Mouse (Mus musculus) ovary, postnatal 36 days (tissue): ENCODE results near the gene Dpy19l3.

Experiments
- DNase-seq: peaks from one replicate; pipeline ENCODE4 v3.0.0; 2022; ENCODE audit warnings: low spot score, mixed read lengths

Gene Dpy19l3

DNA sequence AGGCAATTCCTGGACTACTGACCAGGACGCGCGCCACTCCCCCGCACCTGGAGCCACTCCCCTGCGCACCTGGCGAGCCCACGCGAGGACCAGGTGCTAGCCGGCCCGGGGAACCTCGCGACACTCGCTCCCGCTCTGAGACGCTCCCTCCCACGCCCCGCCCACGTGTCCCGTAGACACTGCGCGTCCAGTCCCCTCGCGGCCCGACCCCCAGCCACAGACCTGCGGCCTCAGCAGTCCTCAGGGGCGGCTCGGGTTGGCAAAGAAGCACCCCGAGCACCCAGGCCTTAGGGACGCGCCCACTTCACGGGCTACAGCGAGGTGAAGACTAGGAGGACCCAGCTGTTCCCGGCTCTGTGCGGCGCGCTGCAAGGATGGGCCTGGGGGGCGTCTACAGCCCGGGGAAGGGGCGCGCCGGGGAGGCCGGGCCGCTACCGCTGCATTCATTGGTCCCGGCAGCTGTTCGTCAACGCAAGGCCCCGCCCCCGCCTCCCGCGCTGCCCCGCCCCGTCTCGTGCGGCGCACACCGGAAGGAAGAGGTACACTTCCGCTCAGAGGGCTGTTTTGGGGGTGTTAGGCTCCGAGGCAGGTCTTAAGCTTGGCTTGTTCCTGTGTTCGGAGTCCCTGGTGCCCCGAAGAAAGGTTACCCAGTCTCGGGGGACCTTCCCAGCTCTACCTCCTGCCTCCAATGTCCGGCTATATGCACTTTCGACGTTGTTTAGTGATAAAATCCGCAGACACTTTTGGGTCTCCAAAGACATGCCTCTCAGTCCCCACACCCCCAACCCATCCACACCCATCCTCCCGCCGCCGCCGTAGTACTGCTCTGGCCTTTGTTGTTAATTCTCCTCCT, at the start of gene Dpy19l3:
Gene Dpy19l3 (minus strand): TSS at position 422 of the 853 bp plus-strand sequence.
- DNase-seq, result peak; percentile 93

DNA sequence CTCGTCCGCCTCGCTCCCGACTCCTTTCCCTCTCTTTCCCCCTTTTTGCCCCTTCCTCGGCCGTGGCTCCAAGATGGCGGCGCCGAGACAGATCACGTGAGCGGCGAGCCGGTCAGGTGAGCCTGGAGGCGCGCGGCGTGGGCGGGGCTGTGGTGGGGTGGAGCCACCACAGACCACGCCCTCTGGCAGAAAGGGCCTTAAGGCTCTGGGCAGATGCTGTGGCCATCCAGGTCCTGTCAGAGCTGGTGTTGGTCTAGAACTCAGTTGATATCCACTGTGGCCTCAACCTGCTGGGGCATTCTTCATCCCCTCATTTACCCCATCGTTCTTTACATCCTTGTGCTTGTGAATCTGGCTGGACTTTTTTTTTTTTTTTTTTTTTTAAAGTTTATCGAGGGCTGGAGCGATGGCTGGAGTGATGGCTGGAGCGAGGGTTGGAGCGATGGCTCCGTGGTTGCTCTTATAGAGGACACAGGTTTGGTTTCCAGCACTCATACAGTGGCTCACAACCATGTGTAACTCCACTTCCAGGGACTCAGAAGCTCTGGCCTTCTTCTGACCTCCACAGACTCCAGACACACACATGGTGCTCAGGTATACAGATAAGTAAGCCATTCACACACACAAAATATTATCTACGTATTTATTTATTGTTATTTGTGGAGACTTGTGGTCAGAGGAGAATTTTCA, 48.8 kb upstream of the Dpy19l3 start, which contains the start of gene Zfp507:
Gene Zfp507 (minus strand): TSS at position 98 of the 690 bp plus-strand sequence.
- peak; percentile 88 for DNase-seq

DNA sequence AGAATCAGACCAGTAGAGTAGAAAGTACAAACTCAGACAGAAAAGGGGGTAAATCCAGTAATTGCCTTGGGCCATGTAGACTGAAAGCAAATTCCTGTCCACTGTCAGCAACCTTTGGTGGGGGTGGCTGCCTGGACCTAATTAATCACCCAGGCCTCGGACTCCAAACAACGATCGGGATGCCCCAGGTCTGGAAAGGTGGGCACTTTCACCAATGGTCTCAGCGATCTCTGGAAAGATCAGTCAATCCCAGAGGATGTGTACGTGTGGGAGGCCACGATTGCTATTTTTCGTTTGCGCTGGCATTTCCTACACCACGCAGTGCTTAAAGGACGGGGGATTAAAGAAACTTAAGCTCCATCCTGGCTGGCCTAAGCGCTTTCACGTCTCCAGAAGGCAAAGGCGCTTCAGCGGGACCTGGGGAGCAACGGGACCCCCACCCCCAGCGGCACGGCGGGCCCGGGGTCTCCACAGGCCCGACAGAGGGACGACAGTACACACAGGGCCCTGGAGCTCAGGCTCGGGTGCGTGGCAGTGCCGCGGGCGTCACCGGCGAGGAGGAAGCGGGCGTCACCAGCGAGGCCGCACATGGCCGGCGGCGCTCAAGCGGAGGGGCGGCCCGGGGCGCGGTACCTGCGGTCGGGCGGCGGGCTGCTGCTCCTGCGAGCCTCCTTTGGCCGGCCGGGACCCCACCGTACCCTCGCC, 48.1 kb upstream of the Dpy19l3 start:
- DNase-seq, result no peak

DNA sequence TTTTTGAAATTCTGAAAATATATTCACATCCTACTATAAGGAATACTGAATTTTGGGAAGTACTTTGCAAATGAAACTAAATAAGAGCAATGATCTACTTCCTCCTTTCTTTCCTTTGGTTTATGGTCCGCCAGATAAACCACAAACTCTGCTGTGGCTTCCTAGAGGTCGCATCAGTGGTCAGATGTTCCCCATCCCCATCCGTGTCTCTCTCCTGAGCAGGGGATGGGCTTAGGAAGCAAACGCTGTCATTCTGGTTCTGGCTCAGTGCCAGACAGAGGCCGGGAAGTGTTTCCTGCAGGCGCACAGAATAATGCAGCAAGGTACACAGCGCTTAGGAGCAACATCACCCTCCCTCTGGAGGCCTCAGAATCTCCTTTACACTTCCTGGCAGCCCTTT, 41.9 kb upstream of the Dpy19l3 start:
- DNase-seq, result no peak

DNA sequence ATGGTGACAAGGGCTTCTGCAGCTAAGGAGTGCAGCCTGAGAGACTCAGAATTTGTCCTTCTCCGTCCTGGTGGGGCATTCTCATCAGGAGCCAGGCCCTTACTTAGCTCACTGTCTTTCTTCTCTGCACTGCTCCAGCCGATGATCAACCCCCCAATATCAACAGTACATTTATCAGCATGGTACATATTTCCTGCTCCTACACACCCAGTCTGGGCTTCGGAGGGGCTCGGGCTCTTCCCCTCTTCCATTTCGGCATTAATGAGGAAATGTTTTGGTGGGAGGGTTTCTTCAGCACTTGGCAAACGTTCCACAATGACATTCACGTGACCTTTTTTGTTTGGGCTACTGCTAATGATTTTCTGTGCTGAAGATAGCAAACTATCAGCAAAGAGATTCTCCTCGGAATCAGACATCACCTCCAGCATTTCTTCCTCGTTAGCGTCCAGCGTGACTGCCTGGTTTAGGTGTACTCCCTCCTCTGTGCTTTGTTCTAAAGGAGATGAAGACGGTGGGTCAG, 40.0 kb upstream of the Dpy19l3 start:
- DNase-seq, result no peak

DNA sequence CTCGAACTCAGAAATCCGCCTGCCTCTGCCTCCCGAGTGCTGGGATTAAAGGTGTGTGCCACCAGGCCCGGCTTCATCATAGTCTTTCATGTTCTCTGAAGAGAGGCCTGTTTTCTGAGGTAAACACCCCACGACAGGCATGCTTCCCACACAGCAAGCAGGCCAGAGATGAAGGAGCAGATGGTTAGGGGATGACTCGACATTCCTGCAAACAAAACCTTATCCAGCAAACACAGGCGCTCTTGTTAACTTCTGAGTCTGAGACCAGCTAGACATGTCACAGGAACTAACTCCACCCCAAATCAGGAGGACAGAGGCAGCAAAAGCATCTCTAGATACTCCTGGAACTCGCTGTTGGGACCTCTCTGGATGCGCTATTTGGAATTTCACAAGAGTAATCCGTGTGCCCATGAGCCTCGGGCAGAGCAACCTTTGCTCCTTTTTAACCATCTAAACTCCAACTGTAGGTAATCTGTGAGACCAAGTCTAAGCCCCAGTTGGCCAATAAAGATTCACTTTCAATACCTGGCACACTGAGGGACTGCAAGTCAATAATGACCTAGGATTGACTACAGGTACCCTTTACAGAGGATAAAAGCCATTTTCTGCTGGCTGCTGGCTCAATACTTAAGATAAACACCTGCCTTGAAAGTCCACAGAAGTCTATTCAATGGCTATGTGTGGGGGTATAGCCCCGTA, 38.0 kb upstream of the Dpy19l3 start:
- DNase-seq, result no peak

DNA sequence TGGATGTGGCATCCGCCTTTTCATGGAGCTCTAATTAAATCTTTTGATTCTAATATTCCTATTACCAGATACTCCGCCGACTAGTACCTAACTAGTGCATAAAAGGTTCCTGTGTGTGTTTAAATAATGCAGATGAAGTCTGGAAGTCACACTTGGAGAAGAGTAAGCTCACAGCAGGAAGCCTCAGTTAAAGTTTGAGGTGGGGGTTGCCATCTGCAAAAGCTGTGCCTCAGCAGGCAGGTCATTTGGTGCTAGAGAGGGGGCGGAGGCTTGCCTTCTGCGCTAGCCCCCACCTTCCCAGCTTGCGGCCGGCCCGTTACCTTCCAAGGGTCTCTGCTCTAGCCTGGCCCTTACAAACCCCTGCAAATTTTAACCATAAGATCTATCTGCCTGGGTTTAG, 36.7 kb upstream of the Dpy19l3 start:
- DNase-seq, result no peak

DNA sequence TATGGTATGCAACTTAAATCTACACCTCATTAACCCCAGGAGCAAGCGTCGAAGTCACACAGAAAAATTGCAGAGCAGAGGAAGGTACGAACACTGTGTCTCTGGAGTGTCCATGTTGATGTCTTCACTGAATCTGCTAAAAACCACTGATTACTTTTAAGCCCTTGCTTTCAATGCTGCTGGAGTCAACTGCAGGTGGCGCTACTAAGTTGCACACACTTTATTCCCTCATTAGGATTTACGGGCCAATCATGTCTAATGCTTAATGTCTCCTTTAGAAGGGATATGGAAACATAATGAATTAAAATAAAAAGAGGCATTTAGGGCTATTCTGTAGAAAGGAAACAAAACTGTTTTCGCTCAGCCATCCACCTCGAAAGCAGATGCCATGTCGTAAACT, 35.9 kb upstream of the Dpy19l3 start:
- DNase-seq, result no peak

DNA sequence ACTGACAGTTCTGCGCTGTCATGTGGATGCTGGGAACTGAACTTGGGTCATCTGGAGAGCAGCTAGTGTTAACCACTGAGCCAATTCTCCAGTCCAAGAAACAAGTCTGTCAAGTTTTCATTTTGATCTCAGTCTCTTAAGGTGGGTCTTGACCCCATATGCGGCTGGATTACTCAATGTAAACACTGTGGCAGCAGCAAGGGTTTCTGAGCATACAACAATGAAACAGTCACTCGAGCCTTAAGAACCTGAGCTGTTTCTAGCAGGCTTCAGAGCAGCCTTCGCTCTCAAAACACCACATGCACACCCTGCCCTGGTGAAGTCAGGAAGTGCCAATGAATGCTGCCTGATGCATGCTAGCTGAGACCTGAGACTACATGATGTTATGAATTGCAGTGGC, 31.3 kb upstream of the Dpy19l3 start:
- no peak for DNase-seq

DNA sequence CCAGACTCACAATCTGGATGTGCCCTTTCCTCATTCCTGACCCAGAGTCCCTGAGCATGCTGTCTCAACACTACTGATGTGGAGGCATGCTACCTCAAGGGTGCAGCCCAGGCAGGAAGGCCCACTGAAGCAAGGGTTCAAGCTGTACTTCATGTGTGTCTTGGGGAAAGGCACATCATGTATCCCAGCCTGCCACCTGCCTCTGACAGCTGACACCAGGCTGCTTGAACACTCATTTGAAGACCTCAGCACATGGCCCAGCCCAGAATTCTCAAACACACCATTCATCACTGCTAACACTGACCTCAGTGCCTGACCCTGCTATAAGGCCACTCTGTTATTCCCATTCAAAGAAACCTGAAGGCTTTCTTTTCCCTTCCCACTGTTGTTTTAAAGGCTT, 28.0 kb upstream of the Dpy19l3 start:
- DNase-seq, result no peak

DNA sequence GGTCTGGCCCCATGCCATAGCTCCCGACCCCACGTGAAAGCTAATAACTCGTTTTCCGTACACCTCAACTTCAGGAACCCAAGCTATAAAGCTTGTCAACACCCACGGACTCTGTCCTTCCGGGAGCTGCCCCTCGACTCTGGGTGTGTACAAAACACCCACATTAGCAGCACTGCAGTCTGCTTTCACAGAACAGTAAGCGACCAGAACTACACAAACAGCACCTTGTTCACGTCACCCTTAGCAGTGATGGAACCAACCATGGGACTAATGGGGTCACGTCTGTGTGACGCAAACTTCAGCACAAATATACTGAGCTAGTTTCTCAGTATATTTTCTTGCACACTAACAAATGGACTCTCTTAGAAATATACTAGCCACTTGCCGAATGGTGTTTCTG, 19.9 kb upstream of the Dpy19l3 start:
- DNase-seq, result no peak

DNA sequence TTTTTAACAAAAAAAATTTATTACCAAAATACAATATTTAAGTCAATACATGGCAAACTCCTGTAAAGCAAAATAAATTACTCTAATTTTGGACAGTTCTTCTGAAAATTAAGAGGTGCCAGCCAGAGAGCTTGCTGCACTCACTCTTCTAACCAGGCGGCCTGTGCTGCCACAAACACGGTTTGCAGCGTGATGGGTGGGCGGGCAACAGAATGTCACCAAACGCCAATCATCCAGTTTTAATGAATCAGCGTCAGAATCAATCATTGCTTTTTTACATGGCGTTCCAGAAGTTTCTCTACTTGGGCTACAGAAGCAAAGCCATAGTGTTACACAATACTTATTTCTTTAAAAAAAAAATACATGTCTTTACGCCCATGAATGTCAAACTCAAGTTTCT, 18.1 kb upstream of the Dpy19l3 start:
- DNase-seq, result no peak

DNA sequence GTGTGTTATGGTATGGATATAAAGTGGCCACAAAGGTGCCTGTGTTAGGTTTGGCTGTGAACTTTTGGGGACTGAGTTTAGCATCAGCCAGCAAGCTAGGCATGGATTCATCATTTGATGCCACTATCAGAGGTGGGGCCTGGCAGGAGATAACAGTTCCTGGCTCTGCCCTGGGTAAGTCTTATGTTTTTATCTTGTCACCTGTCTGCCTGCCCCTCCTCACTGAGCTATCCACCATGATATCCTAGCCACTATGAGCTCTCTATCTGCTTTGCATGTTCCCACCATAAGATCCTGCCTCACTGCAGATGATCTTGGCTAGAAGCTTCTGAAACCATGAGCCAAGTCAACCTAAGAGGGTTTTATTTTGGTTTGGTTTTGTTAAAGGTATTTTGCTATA, 16.9 kb upstream of the Dpy19l3 start:
- DNase-seq, result no peak

DNA sequence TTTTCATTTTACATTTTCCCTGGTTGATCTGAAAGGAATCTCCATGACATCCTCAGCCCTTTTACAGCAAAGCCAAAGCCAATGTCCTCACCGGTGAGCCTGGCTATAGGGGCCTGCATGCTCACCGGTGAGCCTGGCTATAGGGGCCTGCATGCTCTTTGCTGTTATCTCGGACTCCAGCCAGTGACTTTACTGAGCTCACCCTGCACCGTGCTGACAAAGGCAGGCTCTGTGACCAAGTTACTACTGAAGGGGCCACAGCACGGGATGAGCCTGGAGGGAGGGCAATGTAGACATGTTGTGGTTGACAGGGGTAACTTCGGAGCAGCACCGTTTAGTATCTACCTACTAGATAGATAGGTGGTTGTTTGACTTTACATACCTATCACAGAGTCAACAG, 15.9 kb upstream of the Dpy19l3 start:
- no peak for DNase-seq

DNA sequence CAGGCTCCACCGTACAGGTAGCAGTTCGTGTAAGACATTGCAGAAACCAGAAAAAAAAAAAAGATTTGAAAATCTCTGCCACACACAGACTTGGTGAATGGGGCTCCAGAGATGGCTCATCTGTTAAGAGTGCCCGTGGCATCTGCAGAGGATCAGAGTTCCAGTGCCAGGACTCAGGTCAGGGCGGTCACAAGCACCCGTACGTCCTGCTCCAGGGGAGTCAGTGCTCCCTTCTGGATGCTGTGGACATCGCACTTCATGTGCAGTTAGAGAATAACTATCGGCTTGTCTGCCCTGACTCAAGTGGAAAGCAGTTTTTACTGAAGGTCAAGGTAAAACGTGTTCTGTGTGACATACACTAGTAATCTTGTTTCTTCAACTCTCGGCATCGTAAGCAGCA, 10.2 kb upstream of the Dpy19l3 start:
- no peak for DNase-seq

DNA sequence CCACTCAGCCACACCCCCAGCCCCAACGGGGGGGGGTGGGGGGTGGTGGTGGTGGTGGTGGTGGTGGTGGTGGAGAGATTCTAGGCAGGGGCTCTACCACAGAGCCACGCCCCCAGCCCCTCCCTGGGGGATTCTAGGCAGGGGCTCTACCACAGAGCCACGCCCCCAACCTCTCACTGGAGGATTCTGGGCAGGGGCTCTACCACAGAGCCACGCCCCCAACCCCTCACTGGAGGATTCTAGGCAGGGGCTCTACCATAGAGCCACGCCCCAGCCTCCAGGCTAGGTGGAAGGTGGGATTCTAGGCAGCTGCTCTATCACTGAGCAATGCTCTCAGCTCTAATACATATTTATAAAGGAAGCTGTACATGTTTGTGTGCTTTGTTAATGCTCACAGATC, 7.5 kb upstream of the Dpy19l3 start:
- DNase-seq, result no peak

DNA sequence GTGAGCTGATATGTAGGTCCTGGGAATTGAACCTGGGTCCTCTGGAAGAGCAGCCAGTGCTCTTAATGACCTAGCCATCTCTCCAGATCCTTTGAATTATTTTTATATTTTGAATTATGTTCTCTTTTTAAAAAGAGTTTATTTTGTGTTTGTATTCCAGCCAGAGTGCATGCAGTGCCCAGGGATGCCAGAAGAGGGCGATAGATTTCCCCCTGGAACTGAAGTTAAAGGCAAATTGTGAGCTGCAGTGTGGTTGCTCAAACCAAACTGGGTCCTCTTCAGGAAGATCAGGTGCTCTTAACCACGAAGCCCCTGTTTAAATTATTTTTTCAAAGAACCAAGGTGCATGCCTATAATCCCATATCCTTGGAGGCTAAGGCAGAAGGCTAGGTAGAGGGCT, 5.3 kb upstream of the Dpy19l3 start:
- DNase-seq, result no peak

DNA sequence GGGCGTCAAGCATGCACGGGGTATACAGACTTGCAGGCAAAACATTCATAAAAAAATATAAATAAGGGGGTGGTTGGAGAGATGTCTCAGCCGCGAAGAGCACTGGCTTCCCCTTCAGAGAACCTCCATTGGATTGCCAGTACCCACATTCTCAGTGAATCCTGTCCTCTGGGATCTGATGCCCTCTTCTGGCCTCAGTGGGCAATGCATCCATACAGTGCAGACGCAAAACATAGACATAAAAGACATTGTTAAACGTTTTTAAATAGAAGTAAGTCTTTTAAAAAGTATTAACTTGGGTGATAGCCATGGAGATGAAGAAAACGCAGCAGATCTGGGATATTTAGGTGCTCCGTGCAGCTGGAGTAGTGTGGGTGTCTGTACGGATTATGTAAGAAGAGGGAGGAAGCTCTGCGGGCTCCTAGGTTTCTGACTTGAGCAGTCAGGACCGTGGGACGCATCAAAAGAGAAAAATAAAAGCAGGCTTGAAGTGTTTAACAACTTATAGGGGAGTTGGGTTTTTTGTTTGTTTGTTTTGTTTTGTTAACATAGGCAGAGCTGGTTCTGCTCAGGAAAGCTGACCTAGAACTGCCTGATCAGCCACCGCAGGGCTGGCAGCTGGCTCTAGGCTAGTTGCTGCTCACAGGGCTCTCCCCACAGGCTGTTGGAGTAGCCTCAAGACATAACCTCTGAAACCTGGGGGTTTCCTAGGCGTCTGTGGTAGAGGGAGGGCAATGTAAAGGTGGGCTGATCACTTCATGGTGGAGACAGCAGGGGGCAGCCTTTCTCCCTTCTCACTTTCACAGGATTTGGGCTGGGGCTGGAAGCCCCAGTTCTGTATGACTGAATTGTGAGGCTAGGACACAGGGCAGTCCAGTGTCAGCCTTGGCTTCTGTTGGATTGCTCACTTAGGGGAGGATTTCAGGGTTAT, 2.5 kb upstream of the Dpy19l3 start:
- no peak for DNase-seq

DNA sequence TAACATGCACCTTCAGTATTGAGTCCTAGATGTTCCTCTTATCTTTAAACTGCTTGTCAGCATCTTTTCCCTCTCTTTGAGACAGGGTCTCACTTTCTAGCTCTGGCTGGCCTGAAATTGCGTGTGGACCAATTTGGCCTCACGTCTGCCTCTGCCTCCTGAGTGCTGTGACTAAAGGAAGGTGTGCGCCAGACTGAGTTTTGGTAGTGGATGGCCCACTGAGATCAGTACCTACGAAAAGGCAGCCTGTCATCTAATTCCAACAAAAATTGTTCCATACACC, 573 bp upstream of the Dpy19l3 start:
- DNase-seq, result no peak

DNA sequence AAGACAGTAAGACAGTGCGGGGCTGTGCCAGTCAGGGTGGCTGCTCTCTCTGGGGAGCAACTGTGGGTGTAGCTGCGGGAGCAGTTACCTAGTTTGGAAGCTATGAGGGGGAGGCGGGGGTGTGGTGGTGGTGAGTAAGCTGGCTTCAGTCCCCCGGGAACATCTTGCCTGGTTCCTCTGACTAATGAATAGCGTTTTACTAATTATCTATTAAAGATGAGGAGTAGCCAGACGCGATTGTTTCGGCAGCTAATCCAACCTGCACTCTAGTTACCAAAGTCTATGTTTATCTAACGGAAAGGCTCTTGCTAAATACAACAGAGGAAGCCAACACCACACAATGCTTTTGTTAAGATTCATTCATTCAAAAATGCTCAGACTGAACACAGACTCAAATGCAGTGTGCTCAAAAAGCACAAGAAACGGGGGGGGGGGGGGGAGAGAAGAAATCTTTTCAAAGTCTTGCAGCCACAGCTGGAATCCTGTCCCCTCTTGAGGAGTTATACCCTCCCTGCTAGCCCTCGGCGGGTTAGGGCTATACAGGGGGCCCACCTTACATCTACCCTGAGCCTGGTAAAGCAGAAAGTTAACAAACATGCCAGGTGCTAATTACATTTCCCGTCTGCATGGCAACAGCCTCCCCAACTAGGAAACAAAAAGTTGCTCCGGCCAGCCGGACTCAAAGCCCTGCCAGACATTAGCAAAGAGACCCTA, 778 bp downstream of the Dpy19l3 start:
- no peak for DNase-seq

DNA sequence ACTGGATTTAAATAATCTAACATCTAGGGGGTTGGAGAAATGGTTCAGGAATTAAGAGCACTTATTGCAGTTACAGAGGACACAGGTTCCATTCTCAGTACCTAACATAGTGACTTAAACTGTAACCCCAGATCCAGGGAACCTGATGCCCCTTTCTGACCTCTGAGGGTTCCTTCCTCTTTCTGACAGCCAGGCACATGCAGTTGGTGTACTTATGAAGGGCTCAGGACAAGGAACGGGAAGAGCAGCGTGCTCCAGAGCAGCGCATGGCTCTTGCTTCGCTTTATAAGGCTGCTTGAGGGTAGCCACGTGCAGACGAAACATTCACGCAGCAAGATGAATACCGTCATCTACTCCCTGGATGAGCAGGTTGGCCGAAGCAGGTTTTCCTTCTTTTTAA, 3.4 kb downstream of the Dpy19l3 start:
- DNase-seq, result no peak
